Mouse (Mus musculus): ENCODE measurements at regions not wholly inside any gene's neighbourhood (a gene's known extent, or its start where the extent isn't known, plus 50 kb on each side); places are given as distances from the start of the nearest gene placed in this dataset.

GRCm38 (mm10) chr9:50142091-50142490 is 202.7 kb downstream of the Rpl10-ps3 start:
- TF ChIP-seq CTCF (IDR thresholded peaks at IDR 0.05; ENCODE audit: borderline replicate concordance, insufficient read depth, low read depth, low read length) (no peak), POLR2A (IDR thresholded peaks at IDR 0.05; ENCODE audit: borderline replicate concordance, insufficient read depth, low read length) (no peak)

Measured in cerebellum, adult 2 months (tissue).